Mouse (Mus musculus): Measurements from ENCODE around the gene Krt19.

DNA sequence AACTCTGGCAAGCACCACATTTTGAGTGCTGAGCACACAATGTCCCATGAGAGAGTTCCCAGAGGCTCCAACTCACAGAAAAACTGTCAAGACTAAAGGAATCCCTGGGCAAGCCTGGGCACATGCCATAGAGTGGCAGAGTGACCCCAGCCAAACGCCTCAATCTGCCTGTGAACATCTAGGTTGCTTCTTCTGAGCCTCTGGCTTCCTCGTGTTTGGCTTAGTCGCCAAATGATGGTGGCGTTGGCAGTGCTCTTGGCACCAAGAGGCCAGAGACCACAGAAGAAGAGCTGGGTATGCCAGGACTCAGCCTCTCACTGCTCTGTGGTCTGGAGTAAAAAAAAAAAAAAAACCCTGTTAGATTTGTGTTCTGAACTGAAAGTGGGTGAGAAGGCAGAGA lies 48.1 kb downstream of the Krt19 start:
- TF ChIP-seq CTCF (IDR thresholded peaks at IDR 0.05; ENCODE audit: extremely low read depth, insufficient read depth, low read length) (no peak), POLR2A (IDR thresholded peaks at IDR 0.05; ENCODE audit: extremely low read depth, insufficient read depth, low read length) (no peak)
